In the genomic region with DNA sequence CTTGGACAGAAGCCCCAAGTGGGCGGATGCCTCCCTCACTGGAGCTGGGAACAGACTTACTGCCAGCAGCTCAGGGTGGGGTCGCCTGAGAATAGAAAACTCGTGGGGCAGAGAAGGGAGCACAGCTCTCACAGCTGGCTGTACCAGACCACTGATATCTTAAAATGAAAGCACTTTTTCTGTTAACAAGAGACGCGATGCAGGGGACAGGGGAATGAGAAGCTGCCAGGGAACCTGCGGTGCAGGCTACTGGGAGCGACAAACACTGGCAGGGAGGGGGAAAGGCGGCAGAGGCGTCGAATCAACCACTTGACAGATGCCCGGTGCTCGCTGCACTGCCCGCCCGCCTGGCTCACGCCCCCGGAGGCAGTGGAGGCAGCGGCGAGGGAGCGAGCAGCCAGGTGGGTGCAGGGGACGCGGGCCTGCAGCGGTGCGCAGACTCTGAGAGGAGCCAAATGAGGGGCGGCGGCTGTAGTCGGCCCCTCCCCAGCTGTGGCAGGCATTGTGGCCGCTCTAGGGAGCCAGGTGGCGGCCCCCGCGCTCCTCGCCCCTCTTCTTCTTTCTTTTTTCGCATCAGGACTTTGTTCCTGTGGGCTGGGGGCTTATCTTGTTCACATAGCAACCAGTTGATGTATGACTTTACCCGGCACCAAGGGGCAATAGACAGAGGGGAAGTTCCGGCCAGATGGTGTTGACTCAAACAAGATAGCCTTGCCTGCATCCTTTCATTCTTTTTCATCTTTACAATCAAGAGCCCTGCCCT, we compare ENCODE assay signal across 8 mouse cellular contexts. TPM values are rescaled to one million over a fixed set of nuclear protein-coding genes. Genes with fewer than 3 reads are reported as not detected.
A peak's percentile ranks its signal among the peaks of the same experiment; 100 is the strongest.
DNase-seq lines count a peak whose midpoint lies in the region; ATAC-seq and TF ChIP-seq lines count a peak whose summit lies in the region.

No protein-coding gene starts in this region.

- no peaks in the 10 kb centered on the region for H3K9me3 ChIP-seq in heart, embryonic 10.5 days
- H3K9me3 ChIP-seq in midbrain, embryonic 15.5 days = no peaks in the 10 kb centered on the region

- peak overlapping the region; percentile 98 for H3K4me2 ChIP-seq in midbrain, embryonic 15.5 days

- no peaks in the 10 kb centered on the region for H3K79me2 ChIP-seq in liver, adult 2 months (ENCODE audit: control insufficient read depth, insufficient read depth, low read length)

- ATAC-seq in midbrain, embryonic 15.5 days (replicated peaks) = peak; percentile 96

- no peak for TF ChIP-seq CTCF in liver, adult 2 months (IDR thresholded peaks at IDR 0.05; ENCODE audit: low read depth, low read length)

- WGBS in heart, embryonic 10.5 days = 2% methylated on average over 34 of the region's 34 CpGs
- 3% methylated on average over 34 of the region's 34 CpGs for WGBS in liver, adult 2 months
- WGBS in midbrain, embryonic 15.5 days = 2% methylated on average over 32 of the region's 34 CpGs

- H3K27ac ChIP-seq in heart, embryonic 10.5 days = peak overlapping the region; percentile 53; the same call in 1 of the 2 replicates
- no peak overlapping the region for H3K27ac ChIP-seq in liver, adult 2 months (replicated peaks; ENCODE audit: insufficient read depth, low read depth, low read length)
- 0 out of 2 replicates have a peak overlapping the region, but pooled peaks have one; percentile 50 for H3K27ac ChIP-seq in midbrain, embryonic 15.5 days

- peak overlapping the region; percentile 60 for H3K4me3 ChIP-seq in heart, embryonic 10.5 days
- peak overlapping the region; percentile 59 for H3K4me3 ChIP-seq in liver, adult 2 months (ENCODE audit: insufficient read depth, low read depth, low read length)
- peak overlapping the region; percentile 61 for H3K4me3 ChIP-seq in midbrain, embryonic 15.5 days

- H3K36me3 ChIP-seq in heart, embryonic 10.5 days = no peaks in the 10 kb centered on the region
- H3K36me3 ChIP-seq in liver, adult 2 months (ENCODE audit: control insufficient read depth, insufficient read depth, low read length) = no peaks in the 10 kb centered on the region
- H3K36me3 ChIP-seq in midbrain, embryonic 15.5 days (replicated peaks) = no peaks in the 10 kb centered on the region

- peaks cover 11% of the 10 kb centered on the region for H3K4me1 ChIP-seq in heart, embryonic 10.5 days
- peaks cover 5% of the 10 kb centered on the region; the same call in 1 of the 2 replicates for H3K4me1 ChIP-seq in liver, adult 2 months (ENCODE audit: control insufficient read depth, insufficient read depth, low read length)
- no peaks in the 10 kb centered on the region for H3K4me1 ChIP-seq in midbrain, embryonic 15.5 days

- H3K9ac ChIP-seq in liver, adult 2 months (ENCODE audit: low read depth, low read length) = peak overlapping the region; percentile 61
- H3K9ac ChIP-seq in midbrain, embryonic 15.5 days = peak overlapping the region; percentile 69

- H3K27me3 ChIP-seq in heart, embryonic 10.5 days (ENCODE audit: insufficient read depth, poor library complexity, severe bottlenecking) = no peaks in the 10 kb centered on the region
- H3K27me3 ChIP-seq in liver, adult 2 months (ENCODE audit: control insufficient read depth, insufficient read depth, low read length) = no peaks in the 10 kb centered on the region
- no peaks in the 10 kb centered on the region for H3K27me3 ChIP-seq in midbrain, embryonic 15.5 days (replicated peaks)

- no peak for TF ChIP-seq POLR2A in liver, adult 2 months (IDR thresholded peaks at IDR 0.05; ENCODE audit: extremely low read depth, insufficient read depth, low read length)

- DNase-seq in ZHBTc4 (ENCODE audit: low read depth, low spot score) = peak; percentile 30
- DNase-seq in embryo, embryonic 11 days = peak; percentile 64
- DNase-seq in heart, embryonic 10.5 days (ENCODE audit: low spot score) = peak; percentile 76
- DNase-seq in kidney, adult 8-10 months = peak; percentile 40 to 72
- no peak for DNase-seq in liver, adult 2 months (ENCODE audit: extremely low read depth, low read depth, low spot score)
- DNase-seq in telencephalon, adult 2 months (ENCODE audit: low read depth, low spot score) = peak; percentile 4
- DNase-seq in testis, postnatal 10 days (ENCODE audit: low spot score) = no peak

RNA-seq across cellular contexts. Expression of gene Cyp4b1, which starts 9.8 kb away (rescaled TPM):
- 0.60 and 0.62 TPM in 2 replicates for polyA plus RNA-seq in heart, embryonic 10.5 days (2016; fragmentation: Nextera tagmentation; extraction: Ambion mirVana)
- 34.9 and 38.7 TPM in 2 replicates for total RNA-seq in liver, adult 2 months (2014; rRNA removed)
- 17.5 and 24.3 TPM in 2 replicates for polyA plus RNA-seq in liver, adult 2 months (2012; rRNA removed)
- 0.54 and 0.93 TPM in 2 replicates for polyA plus RNA-seq in midbrain, embryonic 15.5 days (2015; fragmentation: Nextera tagmentation; extraction: Ambion mirVana)

RNA-seq across cellular contexts. Expression of gene Cyp4a32, which starts 56.5 kb away (rescaled TPM):
- polyA plus RNA-seq in heart, embryonic 10.5 days (2016; fragmentation: Nextera tagmentation; extraction: Ambion mirVana) = not detected in 2 replicates
- total RNA-seq in liver, adult 2 months (2014; rRNA removed) = 19.5 and 23.2 TPM in 2 replicates
- polyA plus RNA-seq in liver, adult 2 months (2012; rRNA removed) = 8.4 and 12.2 TPM in 2 replicates
- not detected in 2 replicates for polyA plus RNA-seq in midbrain, embryonic 15.5 days (2015; fragmentation: Nextera tagmentation; extraction: Ambion mirVana)

Comparison
In these comparisons a context has a peak if more than half of its experiments do, and no peak if none do; other contexts are left out.
1. DNase-seq: peak in ZHBTc4 (single experiment), embryo, embryonic 11 days (single experiment), heart, embryonic 10.5 days (single experiment), kidney, adult 8-10 months (2 of 2) and telencephalon, adult 2 months (single experiment); none in liver, adult 2 months (single experiment) and testis, postnatal 10 days (single experiment).
2. Peak in every context shown above with its lines, with median percentiles within 50 percentile points of each other: H3K4me3 ChIP-seq.